Mouse (Mus musculus) heart, embryonic 11.5 days (tissue): ENCODE data around the gene Stk25. TPM values are rescaled to one million over a fixed set of nuclear protein-coding genes. Genes with fewer than 3 reads are reported as not detected.

Source experiments
- ATAC-seq: fragments of 200-750 bp; cut with Nextera tagmentation; replicated peaks from 2 replicates; pipeline ENCODE4 v1.8.0; 2017; ENCODE audit warnings: moderate library complexity; ENCODE audit not compliant: insufficient number of reproducible peaks, low FRiP score, low TSS enrichment
- H3K27ac ChIP-seq: fragments of 300-500 bp; sonication (generic); 2 replicates; pipeline ENCODE4 v1.5.1; 2014; ENCODE audit warnings: mild to moderate bottlenecking, low read depth, low read length
- H3K27me3 ChIP-seq: fragments of 300-500 bp; sonication (generic); 2 replicates; pipeline ENCODE4 v1.6.1; 2014; ENCODE audit warnings: mild to moderate bottlenecking, low read length, mixed read lengths; ENCODE audit not compliant: control insufficient read depth, insufficient read depth
- H3K36me3 ChIP-seq: fragments of 300-500 bp; sonication (generic); 2 replicates; pipeline ENCODE4 v1.6.1; 2014; ENCODE audit warnings: mild to moderate bottlenecking, low read length, moderate library complexity, mixed read lengths; ENCODE audit not compliant: control insufficient read depth, insufficient read depth
- H3K4me1 ChIP-seq: fragments of 300-500 bp; sonication (generic); 2 replicates; pipeline ENCODE4 v1.6.1; 2014; ENCODE audit warnings: low read length; ENCODE audit not compliant: control insufficient read depth, insufficient read depth
- H3K4me2 ChIP-seq: fragments of 300-500 bp; sonication (generic); 2 replicates; pipeline ENCODE4 v1.6.1; 2014; ENCODE audit warnings: mild to moderate bottlenecking, moderate library complexity
- H3K4me3 ChIP-seq: fragments of 300-500 bp; sonication (generic); 2 replicates; pipeline ENCODE4 v1.5.1; 2014; ENCODE audit warnings: low read depth, low read length
- H3K9ac ChIP-seq: fragments of 300-500 bp; sonication (generic); 2 replicates; pipeline ENCODE4 v1.6.1; 2014; ENCODE audit warnings: mild to moderate bottlenecking, low read depth, low read length, moderate library complexity
- H3K9me3 ChIP-seq: fragments of 300-500 bp; sonication (generic); replicated peaks from 2 replicates; pipeline ENCODE4 v1.6.1; 2016; ENCODE audit warnings: low read length; ENCODE audit not compliant: control insufficient read depth
- WGBS: fragments of 180-500 bp; shearing (Covaris S2); extraction: QIAGEN DNeasy Blood & Tissue Kit; methylation state at CpG from one replicate; pipeline ENCODE4 v1.1.7; 2014; ENCODE audit not compliant: insufficient replicate concordance; 5-methylcytosine and 5-hydroxymethylcytosine counted together
- polyA plus RNA-seq: library from polyadenylated mRNA; unstranded; fragments of >200 nt; fragmentation: Nextera tagmentation; extraction: Ambion mirVana; gene quantifications from 2 replicates; pipeline ENCODE4 v1.2.1, GENCODE M21; 2014

Gene Stk25
- polyA plus RNA-seq, 1 experiment from 2014 or later, result 144 TPM

GRCm38 (mm10) chr1:93693502-93693901 lies 35.0 kb upstream of the Stk25 start:
- no peak for ATAC-seq
- H3K27ac ChIP-seq, result no peak overlapping the region
- no peak overlapping the region for H3K9ac ChIP-seq
- no peaks in the 10 kb centered on the region for H3K9me3 ChIP-seq
- H3K4me2 ChIP-seq, result no peak overlapping the region
- peaks cover 2% of the 10 kb centered on the region; the same call in 1 of the 2 replicates for H3K36me3 ChIP-seq
- WGBS, result 75% methylated on average over 3 of the region's 3 CpGs
- no peak overlapping the region for H3K4me3 ChIP-seq
- H3K27me3 ChIP-seq, result no peaks in the 10 kb centered on the region
- peaks cover 21% of the 10 kb centered on the region for H3K4me1 ChIP-seq

- no peak for ATAC-seq
- Histone ChIP-seq H3K27me3 (no peaks in the 10 kb centered on the region), H3K27ac (no peak overlapping the region), H3K4me1 (peaks cover 24% of the 10 kb centered on the region), H3K4me2 (no peak overlapping the region), H3K36me3 (peaks cover 2% of the 10 kb centered on the region; the same call in 1 of the 2 replicates), H3K9ac (no peak overlapping the region), H3K9me3 (no peaks in the 10 kb centered on the region), H3K4me3 (no peak overlapping the region)
- 76% methylated on average over 9 of the region's 9 CpGs for WGBS
Observed at GRCm38 (mm10) chr1:93692773-93693172, 34.3 kb upstream of the Stk25 start.

DNA sequence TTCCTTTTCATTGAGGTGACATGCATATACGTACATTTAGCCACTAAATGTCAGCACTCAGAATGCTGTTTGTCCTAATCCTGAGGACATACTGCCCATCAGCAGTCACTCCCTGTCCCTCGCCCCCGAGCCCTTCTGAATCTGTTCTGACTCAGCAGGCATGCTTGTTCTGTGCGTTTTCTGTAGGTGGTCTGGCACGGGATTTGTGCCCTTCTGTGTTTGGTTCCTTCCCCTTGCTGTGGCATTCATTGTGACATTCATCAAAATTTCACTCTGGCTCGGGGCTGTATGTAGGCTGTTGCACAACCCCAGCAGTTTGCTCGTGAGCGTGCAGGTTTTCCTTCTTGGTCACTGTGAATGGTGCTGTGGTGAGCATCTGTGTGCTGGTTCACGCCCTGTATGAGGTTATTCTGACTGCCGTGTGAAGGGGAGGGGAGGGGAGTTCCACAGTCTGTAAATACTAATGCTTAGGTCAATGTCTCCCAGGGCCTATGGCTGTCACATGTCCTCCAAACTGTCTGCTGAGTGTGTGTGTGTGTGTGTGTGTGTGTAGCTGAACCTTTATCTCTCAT lies 33.4 kb upstream of the Stk25 start:
- Histone ChIP-seq H3K27ac (no peak overlapping the region), H3K9ac (no peak overlapping the region), H3K9me3 (no peaks in the 10 kb centered on the region), H3K4me3 (no peak overlapping the region), H3K36me3 (peaks cover 2% of the 10 kb centered on the region; the same call in 1 of the 2 replicates), H3K4me2 (no peak overlapping the region), H3K27me3 (peaks cover 2% of the 10 kb centered on the region; the same call in 1 of the 2 replicates), H3K4me1 (peaks cover 17% of the 10 kb centered on the region)
- WGBS, result 78% methylated on average over 10 of the region's 10 CpGs
- ATAC-seq, result no peak

GRCm38 (mm10) chr1:93691106-93691505 lies 32.6 kb upstream of the Stk25 start:
- H3K4me2 ChIP-seq, result no peak overlapping the region
- H3K9ac ChIP-seq, result no peak overlapping the region
- H3K27ac ChIP-seq, result no peak overlapping the region
- peaks cover 2% of the 10 kb centered on the region; the same call in 1 of the 2 replicates for H3K36me3 ChIP-seq
- no peak for ATAC-seq
- H3K27me3 ChIP-seq, result peaks cover 2% of the 10 kb centered on the region; the same call in 1 of the 2 replicates
- WGBS, result 91% methylated on average over 8 of the region's 8 CpGs
- no peaks in the 10 kb centered on the region for H3K9me3 ChIP-seq
- H3K4me3 ChIP-seq, result no peak overlapping the region
- peaks cover 15% of the 10 kb centered on the region; the same call in 1 of the 2 replicates for H3K4me1 ChIP-seq

GRCm38 (mm10) chr1:93689901-93690496 lies 31.5 kb upstream of the Stk25 start:
- 74% methylated on average over 7 of the region's 7 CpGs for WGBS
- no peak overlapping the region for H3K4me2 ChIP-seq
- H3K9ac ChIP-seq, result no peak overlapping the region
- H3K36me3 ChIP-seq, result peaks cover 2% of the 10 kb centered on the region; the same call in 1 of the 2 replicates
- no peak overlapping the region for H3K4me3 ChIP-seq
- H3K27ac ChIP-seq, result no peak overlapping the region
- peaks cover 17% of the 10 kb centered on the region; the same call in 1 of the 2 replicates for H3K4me1 ChIP-seq
- ATAC-seq, result no peak
- peaks cover 5% of the 10 kb centered on the region; the same call in 1 of the 2 replicates for H3K27me3 ChIP-seq
- no peaks in the 10 kb centered on the region for H3K9me3 ChIP-seq

DNA sequence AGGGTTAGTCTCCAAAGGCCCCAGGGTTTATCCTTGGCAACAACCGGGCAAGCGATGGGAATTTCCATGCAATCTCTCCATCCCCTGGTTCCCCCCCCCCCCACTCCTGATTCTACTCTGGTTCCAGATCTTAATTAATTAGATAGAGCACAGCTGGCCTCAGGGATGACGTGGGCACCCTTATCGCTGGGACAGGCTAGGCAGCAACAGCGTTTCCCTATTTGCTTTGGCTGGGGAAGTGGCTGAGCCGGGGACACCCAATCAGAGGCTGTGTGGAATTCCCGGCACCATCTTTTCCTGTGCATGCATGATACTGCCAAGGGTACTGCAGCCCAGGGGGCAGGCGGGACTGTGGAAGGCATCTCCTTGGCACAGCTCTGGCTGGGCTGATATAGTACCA lies 29.7 kb upstream of the Stk25 start:
- no peak for ATAC-seq
- Histone ChIP-seq H3K4me3 (no peak overlapping the region), H3K27me3 (peaks cover 5% of the 10 kb centered on the region; the same call in 1 of the 2 replicates), H3K27ac (no peak overlapping the region), H3K4me1 (peaks cover 14% of the 10 kb centered on the region; the same call in 1 of the 2 replicates), H3K9ac (no peak overlapping the region), H3K36me3 (peaks cover 2% of the 10 kb centered on the region; the same call in 1 of the 2 replicates), H3K9me3 (no peaks in the 10 kb centered on the region), H3K4me2 (no peak overlapping the region)
- WGBS, result 74% methylated on average over 8 of the region's 8 CpGs

- Histone ChIP-seq H3K9ac (peak overlapping the region; percentile 81; the same call in 1 of the 2 replicates), H3K27ac (no peak overlapping the region), H3K27me3 (peaks cover 5% of the 10 kb centered on the region; the same call in 1 of the 2 replicates), H3K4me1 (peaks cover 14% of the 10 kb centered on the region; the same call in 1 of the 2 replicates), H3K4me2 (peak overlapping the region; percentile 94), H3K9me3 (no peaks in the 10 kb centered on the region), H3K36me3 (peaks cover 2% of the 10 kb centered on the region; the same call in 1 of the 2 replicates), H3K4me3 (peak overlapping the region; percentile 73)
- WGBS, result 69% methylated on average over 3 of the region's 3 CpGs
- no peak for ATAC-seq
Observed at GRCm38 (mm10) chr1:93686961-93687320, 28.5 kb upstream of the Stk25 start.

DNA sequence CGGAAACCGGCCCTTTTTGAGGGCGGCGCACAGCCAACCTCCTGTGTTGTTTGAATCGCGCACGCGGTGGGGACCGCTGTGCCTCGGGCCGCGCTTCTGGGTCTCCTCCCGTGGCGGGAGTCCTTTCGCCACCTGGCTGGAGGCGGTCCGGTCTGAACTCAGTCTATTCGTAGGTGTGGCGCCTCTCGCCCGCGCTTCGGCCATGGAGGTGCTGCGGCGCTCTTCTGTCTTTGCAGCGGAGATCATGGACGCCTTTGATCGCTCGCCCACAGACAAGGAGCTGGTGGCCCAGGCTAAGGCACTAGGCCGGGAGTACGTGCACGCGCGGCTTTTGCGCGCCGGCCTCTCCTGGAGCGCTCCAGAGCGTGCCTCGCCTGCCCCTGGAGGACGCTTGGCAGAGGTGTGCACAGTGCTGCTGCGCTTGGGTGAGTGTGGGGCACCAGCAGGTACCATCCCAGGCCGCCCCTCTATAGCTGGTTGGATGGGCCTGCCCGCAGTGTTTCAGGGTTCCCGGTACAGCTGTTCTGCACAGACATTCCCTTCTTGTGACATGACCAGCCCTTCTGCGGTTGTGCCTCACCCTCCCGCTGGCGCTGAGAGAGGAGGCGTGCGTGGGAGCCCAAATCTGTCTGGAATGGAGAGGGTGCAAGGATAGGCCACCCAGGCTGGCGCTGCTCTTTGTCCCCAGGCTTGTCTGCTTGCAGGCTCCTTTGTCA lies 27.9 kb upstream of the Stk25 start:
- Histone ChIP-seq H3K4me3 (peak overlapping the region; percentile 73), H3K4me1 (peaks cover 14% of the 10 kb centered on the region; the same call in 1 of the 2 replicates), H3K9me3 (no peaks in the 10 kb centered on the region), H3K36me3 (peaks cover under 1% of the 10 kb centered on the region; the same call in 1 of the 2 replicates), H3K4me2 (peak overlapping the region; percentile 94), H3K27ac (peak overlapping the region; percentile 15; the same call in 1 of the 2 replicates), H3K9ac (peak overlapping the region; percentile 81), H3K27me3 (peaks cover 5% of the 10 kb centered on the region; the same call in 1 of the 2 replicates)
- WGBS, result 4% methylated on average over 51 of the region's 51 CpGs
- peak; percentile 54 for ATAC-seq
